Mouse (Mus musculus) bone marrow macrophage, adult 2 months (primary cell): ENCODE data around the gene Ifna15. TPM values are rescaled to one million over a fixed set of nuclear protein-coding genes. Genes with fewer than 3 reads are reported as not detected.
A peak's percentile ranks its signal among the peaks of the same experiment; 100 is the strongest.

Experiments
- H3K27ac ChIP-seq: 2 replicates; pipeline ENCODE4 v1.5.1; 2012; ENCODE audit warnings: low read depth, low read length; ENCODE audit not compliant: insufficient read depth
- H3K4me1 ChIP-seq: 2 replicates; pipeline ENCODE4 v1.6.1; 2012; ENCODE audit warnings: low read length; ENCODE audit not compliant: control insufficient read depth, insufficient read depth
- H3K4me3 ChIP-seq: 2 replicates; pipeline ENCODE4 v1.5.1; 2012; ENCODE audit warnings: mild to moderate bottlenecking, low read length, moderate library complexity; ENCODE audit not compliant: insufficient read depth
- CTCF ChIP-seq: IDR thresholded peaks from 2 replicates; pipeline ENCODE4 v1.5.1; 2012; ENCODE audit warnings: low read depth, mild to moderate bottlenecking, low read length, moderate library complexity
- POLR2A ChIP-seq: IDR thresholded peaks from 2 replicates; pipeline ENCODE4 v1.6.1; 2012; ENCODE audit warnings: mild to moderate bottlenecking, low read depth, low read length, borderline replicate concordance
- polyA plus RNA-seq: library from polyadenylated mRNA; stranded (reverse); fragments of >200 nt; gene quantifications from 2 replicates; pipeline ENCODE4 v1.2.4, GENCODE M21; 2012; ENCODE audit not compliant: missing spikeins, insufficient read depth, insufficient read length

The Ifna15 gene
- polyA plus RNA-seq, 1 experiment = not detected

DNA sequence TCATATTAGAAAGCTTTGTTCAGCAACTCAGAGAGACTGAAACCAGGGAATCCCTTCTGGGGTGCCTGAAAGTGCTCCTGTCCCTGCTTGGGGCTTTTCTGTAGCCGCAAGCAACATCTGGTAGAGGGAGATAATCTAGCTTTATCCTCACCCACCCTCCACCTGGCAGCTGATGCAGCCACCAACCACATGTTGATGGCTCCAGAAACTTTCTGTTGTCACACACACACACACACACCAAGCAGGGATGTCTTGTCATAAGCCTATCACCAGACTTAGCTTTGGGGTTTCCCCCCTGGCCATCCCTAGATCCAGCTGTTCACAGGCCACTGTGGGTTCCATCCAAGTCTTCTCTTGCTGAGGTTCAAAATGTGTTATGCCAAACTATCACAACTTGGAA is 22.3 kb downstream of the Ifna15 start:
- no peak overlapping the region for H3K27ac ChIP-seq
- H3K4me3 ChIP-seq = no peak overlapping the region
- TF ChIP-seq CTCF = no peak
- TF ChIP-seq POLR2A = no peak
- H3K4me1 ChIP-seq = peaks cover 15% of the 10 kb centered on the region

DNA sequence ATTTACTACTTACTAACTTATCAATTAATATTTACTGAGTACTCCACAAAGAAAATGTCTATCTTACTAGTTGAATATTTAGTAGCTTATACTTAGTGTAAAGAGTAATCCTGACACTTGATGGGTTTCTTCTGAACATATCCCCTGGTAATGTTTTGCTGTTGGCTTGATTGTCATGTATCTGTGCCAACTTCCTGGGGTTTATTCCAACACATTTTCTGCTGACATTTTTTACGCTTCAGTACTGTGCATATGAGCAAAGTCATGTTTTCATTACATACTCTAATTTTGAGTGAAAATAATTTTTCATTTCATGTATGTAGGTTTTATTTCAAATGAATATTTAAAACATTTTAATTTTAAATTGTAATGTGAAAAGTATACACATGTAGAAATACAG is 23.1 kb downstream of the Ifna15 start:
- Histone ChIP-seq H3K27ac (no peak overlapping the region), H3K4me3 (no peak overlapping the region), H3K4me1 (peaks cover 18% of the 10 kb centered on the region)
- TF ChIP-seq POLR2A (no peak), CTCF (no peak)

DNA sequence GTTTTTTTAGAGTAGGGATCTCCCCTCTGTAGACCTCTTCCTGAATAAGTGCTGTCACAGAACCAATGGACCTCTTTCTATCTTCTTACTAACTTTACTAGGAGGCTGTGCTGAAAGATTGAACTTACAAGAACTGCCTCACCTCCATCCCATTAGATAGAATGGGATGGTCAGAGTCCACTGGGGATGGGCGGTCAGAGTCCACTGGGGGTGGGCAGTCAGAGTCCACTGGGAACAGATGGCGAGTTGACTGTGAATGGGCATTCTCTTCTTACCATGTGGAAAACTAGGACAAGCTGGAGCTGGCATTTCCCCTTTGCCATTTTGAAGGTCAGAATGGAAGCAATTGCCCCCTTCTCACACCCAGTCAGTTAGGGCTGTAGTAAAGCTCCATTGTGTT is 24.5 kb downstream of the Ifna15 start:
- H3K27ac ChIP-seq = no peak overlapping the region
- no peak overlapping the region for H3K4me3 ChIP-seq
- no peak for TF ChIP-seq POLR2A
- no peak for TF ChIP-seq CTCF
- H3K4me1 ChIP-seq = peaks cover 18% of the 10 kb centered on the region

DNA sequence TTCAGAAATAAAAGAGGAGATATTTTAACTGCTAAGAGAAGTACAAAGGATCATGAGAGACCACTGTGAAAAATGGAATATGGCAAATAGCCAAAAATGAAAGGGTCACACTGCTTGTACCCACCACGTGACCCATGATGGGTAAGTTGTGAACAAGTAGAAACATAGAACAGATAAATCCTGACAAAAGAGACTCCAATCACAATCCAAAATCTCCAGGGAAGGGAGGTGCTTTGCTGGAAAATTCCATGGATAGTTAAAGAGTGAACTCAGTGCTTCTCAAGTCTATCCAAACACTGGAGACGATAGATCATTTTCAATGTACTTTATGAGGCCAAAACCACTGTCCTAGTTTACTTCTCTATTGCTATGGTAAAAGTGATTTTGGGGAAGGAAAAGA is 27.2 kb downstream of the Ifna15 start:
- H3K4me1 ChIP-seq = peaks cover 7% of the 10 kb centered on the region
- TF ChIP-seq CTCF = no peak
- no peak for TF ChIP-seq POLR2A
- H3K4me3 ChIP-seq = no peak overlapping the region
- no peak overlapping the region for H3K27ac ChIP-seq

DNA sequence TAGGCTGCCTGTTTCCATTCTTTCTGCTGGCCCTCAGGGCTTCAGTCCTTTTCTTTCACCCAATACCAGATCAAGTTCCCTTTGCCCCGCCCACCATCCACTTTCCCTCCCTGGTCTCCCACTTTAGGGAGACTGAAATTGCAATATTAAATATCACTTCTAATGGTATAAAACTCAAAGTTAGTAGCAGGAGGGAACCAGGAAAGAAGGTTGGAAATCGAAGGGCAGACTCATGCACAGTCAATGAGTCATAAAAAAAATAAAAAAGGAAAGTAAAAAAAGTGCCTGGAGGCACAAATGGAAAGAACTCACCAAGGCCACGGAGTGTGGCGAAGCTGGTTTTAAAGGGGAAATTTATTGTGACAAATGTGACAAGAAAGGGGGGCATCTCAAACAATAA is 27.8 kb downstream of the Ifna15 start:
- no peak for TF ChIP-seq POLR2A
- TF ChIP-seq CTCF = no peak
- Histone ChIP-seq H3K4me1 (peaks cover 5% of the 10 kb centered on the region), H3K4me3 (no peak overlapping the region), H3K27ac (no peak overlapping the region)

DNA sequence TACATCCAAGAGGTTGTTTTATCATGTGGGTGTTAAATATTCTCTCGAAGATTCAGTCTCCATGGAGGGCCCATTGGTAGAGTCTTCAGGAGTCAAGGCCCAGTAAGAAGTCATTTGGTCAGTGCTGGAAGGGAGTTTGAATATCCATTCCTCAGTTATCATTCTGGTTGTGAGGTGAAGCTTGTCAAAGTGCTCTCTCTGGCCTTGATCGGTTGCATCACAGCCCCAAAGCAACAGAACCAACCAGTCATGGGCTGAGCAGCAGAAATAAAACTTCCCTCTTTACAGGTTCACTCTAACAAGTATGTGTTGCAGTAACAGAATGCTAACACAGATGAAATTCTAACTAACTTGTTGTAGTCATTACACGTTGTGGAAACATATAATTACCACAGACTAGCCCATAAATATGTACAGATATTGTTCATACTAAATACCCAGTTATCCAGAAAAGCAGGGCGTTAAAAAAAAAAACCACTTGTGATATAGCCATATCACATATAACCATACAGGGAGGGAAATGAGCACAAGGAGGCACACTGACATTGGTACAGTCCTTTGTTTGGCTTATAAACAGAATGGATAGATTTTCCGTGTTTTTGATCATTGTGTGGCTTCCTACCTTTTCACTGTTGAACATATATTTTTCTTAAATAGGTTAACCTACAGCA is 31.5 kb downstream of the Ifna15 start:
- H3K4me1 ChIP-seq = peaks cover 14% of the 10 kb centered on the region
- H3K27ac ChIP-seq = no peak overlapping the region
- H3K4me3 ChIP-seq = no peak overlapping the region
- no peak for TF ChIP-seq CTCF

DNA sequence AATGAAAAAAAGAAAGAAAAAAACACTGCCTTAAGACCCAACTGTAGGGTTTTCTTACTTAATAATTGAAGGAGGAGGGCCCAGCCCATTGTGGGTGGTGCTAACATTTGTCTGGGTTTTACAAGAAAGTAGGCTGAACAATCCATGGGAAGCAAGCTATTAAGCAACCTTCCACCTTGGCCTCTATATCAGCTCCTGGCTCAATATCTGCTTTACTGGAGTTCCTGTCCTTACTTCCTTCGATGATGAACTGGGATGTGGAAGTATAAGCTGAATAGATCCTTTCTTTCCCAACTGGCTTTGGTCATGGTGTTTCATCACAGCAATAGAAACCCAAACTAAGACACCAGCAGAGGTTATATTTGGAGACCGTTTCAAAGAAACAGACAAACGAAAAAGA is 32.7 kb downstream of the Ifna15 start:
- no peak for TF ChIP-seq CTCF
- TF ChIP-seq POLR2A = no peak
- Histone ChIP-seq H3K27ac (no peak overlapping the region), H3K4me1 (peaks cover 13% of the 10 kb centered on the region), H3K4me3 (no peak overlapping the region)

DNA sequence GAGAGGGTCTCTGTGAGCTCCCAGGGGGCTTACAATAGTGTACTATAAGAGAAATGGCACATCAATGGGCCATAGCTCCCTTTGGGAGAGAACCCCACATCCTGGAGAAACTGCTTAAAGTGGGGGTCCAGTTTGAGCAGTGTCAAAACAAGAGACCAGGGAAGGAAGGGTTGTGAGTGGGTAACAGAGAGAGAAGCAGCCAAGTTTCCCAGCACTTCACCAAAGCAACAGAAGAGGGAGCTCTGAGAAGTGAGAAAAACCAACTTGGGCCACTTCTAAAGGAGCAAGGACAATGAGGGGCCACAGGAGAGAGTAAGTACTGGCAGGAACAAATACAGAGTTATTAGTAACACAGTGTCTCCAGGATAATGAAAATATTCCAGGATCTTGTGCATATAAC is 34.8 kb downstream of the Ifna15 start:
- TF ChIP-seq POLR2A = no peak
- TF ChIP-seq CTCF = no peak
- Histone ChIP-seq H3K4me3 (no peak overlapping the region), H3K4me1 (peaks cover 11% of the 10 kb centered on the region), H3K27ac (no peak overlapping the region)

DNA sequence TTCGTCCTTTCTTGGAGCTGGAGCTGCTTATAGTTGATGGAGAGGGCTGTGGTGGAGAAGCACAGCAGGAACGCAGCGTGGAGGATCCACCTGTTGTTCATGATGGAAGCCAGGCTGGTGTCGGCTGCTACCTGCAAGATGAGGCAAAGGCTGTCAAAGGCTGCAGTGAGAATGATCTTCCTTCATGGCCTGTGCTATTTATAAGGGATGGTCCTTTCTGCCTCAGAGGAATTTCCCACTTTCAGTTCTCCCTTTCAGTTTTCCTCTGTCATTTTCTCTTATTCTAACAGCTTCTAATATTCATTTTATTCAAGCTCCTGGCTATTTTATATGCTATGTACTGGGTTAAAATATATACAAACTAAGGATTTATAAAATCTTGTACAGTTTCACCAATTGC is 35.4 kb downstream of the Ifna15 start, which contains the start of gene Ifnb1:
Gene Ifnb1, minus strand, starts transcription at position 101 of the 400 bp plus-strand sequence.
- Histone ChIP-seq H3K4me1 (peaks cover 11% of the 10 kb centered on the region), H3K27ac (no peak within 1 kb of the TSS), H3K4me3 (no peak within 1 kb of the TSS)
- TF ChIP-seq CTCF (no peak), POLR2A (no peak)

DNA sequence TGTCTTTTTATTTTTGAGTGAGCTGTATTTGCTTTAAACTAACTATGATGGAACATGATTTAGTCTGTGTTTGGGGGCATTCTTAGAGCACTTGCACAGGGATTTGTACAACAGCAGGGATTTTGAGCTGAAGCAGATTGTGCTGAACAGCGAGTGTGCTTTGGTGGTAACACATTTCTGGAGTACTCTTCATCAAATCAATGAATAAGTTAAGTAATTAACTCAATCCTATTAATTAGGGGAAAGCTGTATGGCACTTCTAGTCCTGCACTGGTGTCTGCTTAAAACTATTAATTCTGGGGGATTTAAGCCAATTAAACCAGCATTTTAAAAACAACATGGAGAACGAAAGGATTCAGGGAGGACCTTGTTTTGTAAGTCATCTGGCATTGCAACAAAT is 40.1 kb downstream of the Ifna15 start:
- TF ChIP-seq CTCF (no peak), POLR2A (no peak)
- Histone ChIP-seq H3K4me1 (peaks cover 14% of the 10 kb centered on the region), H3K4me3 (no peak overlapping the region), H3K27ac (no peak overlapping the region)

DNA sequence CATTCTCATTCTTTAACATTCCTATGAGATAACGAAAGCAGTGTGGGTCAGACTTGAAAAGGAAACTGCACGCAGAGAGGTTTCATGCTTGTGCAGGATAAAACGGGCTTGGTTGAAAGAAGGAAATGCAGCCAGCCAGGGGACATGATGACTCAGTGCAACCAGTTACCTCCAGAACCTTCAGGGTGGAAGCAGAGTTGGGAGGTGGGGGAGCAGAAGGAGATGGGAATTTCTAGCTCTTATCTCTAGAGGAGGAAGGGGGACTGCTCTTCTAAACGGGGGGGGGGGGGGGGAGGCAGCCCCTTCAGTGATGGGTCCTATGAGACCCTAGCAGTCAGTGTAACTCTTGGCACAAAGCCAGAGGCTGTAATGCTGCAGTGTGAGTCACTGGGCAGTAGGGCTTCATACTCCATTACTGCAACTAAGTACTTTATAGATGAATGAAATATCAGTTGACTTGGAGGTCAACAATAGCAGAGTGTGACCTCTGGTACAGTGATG is 42.3 kb downstream of the Ifna15 start:
- H3K27ac ChIP-seq = peak overlapping the region; percentile 54; the same call in 1 of the 2 replicates
- H3K4me3 ChIP-seq = peak overlapping the region; percentile 52
- H3K4me1 ChIP-seq = peaks cover 15% of the 10 kb centered on the region
- TF ChIP-seq CTCF (no peak), POLR2A (no peak)
